Comparison of ENCODE assay signal across 25 mouse cellular contexts in genomic region chr12:117140901-117141300, GRCm38 (mm10).
DNase-seq lines count a peak whose midpoint lies in the region; ATAC-seq and TF ChIP-seq lines count a peak whose summit lies in the region.
"Had no signal": no experiment of that assay in that cellular context is flagged by ENCODE, and none has a peak within 500 bp of the region (broad histone marks: within the 10 kb centered on the region; RNA-seq: fewer than 3 reads in every experiment).

No protein-coding gene starts in this region.

- ATAC-seq in cerebellum, adult (ENCODE audit: insufficient number of reproducible peaks, low FRiP score, low TSS enrichment) = no peak
- ATAC-seq in kidney, embryonic 14.5 days (ENCODE audit: low FRiP score, low TSS enrichment) = no peak
- ATAC-seq: forebrain, embryonic 14.5 days; inflammation-experienced regulatory T-cells, adult 6 months; Patski had no signal

- TF ChIP-seq POLR2A in cerebellum, adult 2 months (IDR thresholded peaks at IDR 0.05; ENCODE audit: borderline replicate concordance, insufficient read depth, low read length) = no peak

- 24% methylated on average over 4 of the region's 4 CpGs for WGBS in cerebellum, adult 2 months
- 79% methylated on average over 4 of the region's 4 CpGs for WGBS in kidney, embryonic 14.5 days

- no peak overlapping the region for H3K9ac ChIP-seq in kidney, embryonic 14.5 days (ENCODE audit: low read depth, low read length)
- H3K9ac ChIP-seq: embryonic facial prominence, embryonic 12.5 days; heart, embryonic 12.5 days; hindbrain, embryonic 15.5 days; kidney, embryonic 15.5 days; limb, embryonic 15.5 days; liver, embryonic 15.5 days; lung, embryonic 14.5 days; stomach, embryonic 15.5 days had no signal

- no peaks in the 10 kb centered on the region for H3K36me3 ChIP-seq in kidney, embryonic 14.5 days (ENCODE audit: control insufficient read depth, insufficient read depth, low read length)
- H3K36me3 ChIP-seq: embryonic facial prominence, embryonic 12.5 days; heart, embryonic 12.5 days; hindbrain, embryonic 15.5 days; kidney, embryonic 15.5 days; limb, embryonic 15.5 days; liver, embryonic 15.5 days; stomach, embryonic 15.5 days had no signal

- DNase-seq in cerebellum, adult 11 months = peak; percentile 49
- peak; percentile 76 for DNase-seq in brain, adult 2 months (ENCODE audit: low read depth, low spot score)
- peak; percentile 71 to 79 for DNase-seq in cerebellum, adult 2 months
- peak; percentile 77 to 82 for DNase-seq in cerebellum, postnatal 14 days
- no peak for DNase-seq in right cerebral cortex, postnatal 36 days (ENCODE audit: low spot score in 2 of 2)
- DNase-seq: gastrocnemius, postnatal 36 days; kidney, adult 11 months; kidney, postnatal 25 days; left cerebral cortex, postnatal 4 days; lung, embryonic 14.5 days; lung, postnatal 14 days; midbrain, embryonic 14.5 days had no signal

- no peak overlapping the region for H3K4me3 ChIP-seq in cerebellum, adult 2 months (replicated peaks; ENCODE audit: insufficient read depth, low read depth, low read length)
- no peak overlapping the region for H3K4me3 ChIP-seq in kidney, embryonic 14.5 days (ENCODE audit: low read length)
- H3K4me3 ChIP-seq: embryonic facial prominence, embryonic 12.5 days; heart, adult 2 months; heart, embryonic 12.5 days; hindbrain, embryonic 15.5 days; kidney, embryonic 15.5 days; limb, embryonic 15.5 days; liver, embryonic 15.5 days; stomach, embryonic 15.5 days had no signal

- H3K27me3 ChIP-seq in cerebellum, adult 2 months (ENCODE audit: control insufficient read depth, insufficient read depth, low read length) = no peaks in the 10 kb centered on the region
- 0 out of 2 replicates have a peak, but pooled peaks cover 4% of the 10 kb centered on the region for H3K27me3 ChIP-seq in kidney, embryonic 14.5 days (ENCODE audit: control insufficient read depth, insufficient read depth, low read length)
- H3K27me3 ChIP-seq: embryonic facial prominence, embryonic 12.5 days; hindbrain, embryonic 15.5 days; liver, embryonic 15.5 days; Patski; stomach, embryonic 15.5 days had no signal

- H3K9me3 ChIP-seq in kidney, embryonic 14.5 days (ENCODE audit: control insufficient read depth, low read length) = no peaks in the 10 kb centered on the region
- H3K9me3 ChIP-seq: embryonic facial prominence, embryonic 12.5 days; heart, embryonic 12.5 days; hindbrain, embryonic 15.5 days; kidney, embryonic 15.5 days; limb, embryonic 15.5 days; liver, embryonic 15.5 days; stomach, embryonic 15.5 days had no signal

- no peak overlapping the region for H3K27ac ChIP-seq in cerebellum, adult 2 months (ENCODE audit: insufficient read depth, low read length)
- H3K27ac ChIP-seq in kidney, embryonic 14.5 days (ENCODE audit: low read depth, low read length) = no peak overlapping the region
- H3K27ac ChIP-seq: embryonic facial prominence, embryonic 12.5 days; heart, adult 2 months; hindbrain, embryonic 15.5 days; kidney, embryonic 15.5 days; limb, embryonic 15.5 days; liver, embryonic 15.5 days; stomach, embryonic 15.5 days had no signal

- peaks cover 16% of the 10 kb centered on the region for H3K4me1 ChIP-seq in cerebellum, adult 2 months (ENCODE audit: control insufficient read depth, insufficient read depth, low read length)
- no peaks in the 10 kb centered on the region for H3K4me1 ChIP-seq in kidney, embryonic 14.5 days (ENCODE audit: control insufficient read depth, insufficient read depth, low read length)
- H3K4me1 ChIP-seq: embryonic facial prominence, embryonic 12.5 days; heart, embryonic 12.5 days; hindbrain, embryonic 15.5 days; kidney, embryonic 15.5 days; limb, embryonic 15.5 days; liver, embryonic 15.5 days; stomach, embryonic 15.5 days had no signal

- no peak for TF ChIP-seq CTCF in cerebellum, adult 2 months (IDR thresholded peaks at IDR 0.05; ENCODE audit: borderline replicate concordance, insufficient read depth, low read depth, low read length)

- no peak overlapping the region for H3K4me2 ChIP-seq in kidney, embryonic 14.5 days (replicated peaks; ENCODE audit: low read depth, low read length)
- H3K4me2 ChIP-seq: embryonic facial prominence, embryonic 12.5 days; heart, embryonic 12.5 days; hindbrain, embryonic 15.5 days; kidney, embryonic 15.5 days; limb, embryonic 15.5 days; liver, embryonic 15.5 days; lung, embryonic 14.5 days; stomach, embryonic 15.5 days had no signal

Comparison
In these comparisons a context has a peak if more than half of its experiments do, and no peak if none do; other contexts are left out.
1. DNase-seq: peak in cerebellum, adult 11 months (single experiment), brain, adult 2 months (single experiment), cerebellum, adult 2 months (2 of 2) and cerebellum, postnatal 14 days (2 of 2); none in right cerebral cortex, postnatal 36 days (0 of 2).